Mouse (Mus musculus): Measurements from ENCODE around the gene Orc5.

DNA sequence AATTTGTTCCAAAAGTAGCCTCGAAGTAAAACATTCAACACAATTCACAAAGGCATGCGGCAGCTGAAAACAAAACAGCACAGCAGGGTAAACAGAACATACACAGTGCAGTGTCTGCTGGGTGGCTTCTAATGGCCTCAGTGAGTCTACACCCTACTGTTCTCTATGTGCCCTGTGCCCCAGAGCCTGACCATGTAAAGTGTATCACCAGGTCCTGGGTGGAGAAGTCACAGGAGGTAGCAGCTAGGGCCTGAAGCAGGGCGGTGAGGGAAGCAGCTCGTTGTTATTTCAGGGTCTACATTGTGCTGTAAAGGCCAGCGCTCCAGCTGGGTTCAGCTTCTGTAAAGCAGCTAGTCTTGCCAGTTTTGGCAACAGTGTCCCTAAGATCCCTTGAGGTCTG, 3.7 kb downstream of the Orc5 start:
- no peak for TF ChIP-seq CTCF (IDR thresholded peaks at IDR 0.05; ENCODE audit: low read depth, low read length)
- no peak for TF ChIP-seq POLR2A (IDR thresholded peaks at IDR 0.05; ENCODE audit: borderline replicate concordance, low read depth, low read length)
